Mouse (Mus musculus) liver, embryonic 16.5 days (tissue): ENCODE data around the gene Exosc3. TPM values are rescaled to one million over a fixed set of nuclear protein-coding genes. Genes with fewer than 3 reads are reported as not detected.

Source experiments
- ATAC-seq: fragments of 200-750 bp; cut with Nextera tagmentation; 2 replicates; pipeline ENCODE4 v1.8.0; 2017; ENCODE audit warnings: low read depth, mild to moderate bottlenecking, moderate number of reproducible peaks, moderate library complexity
- H3K27ac ChIP-seq: fragments of 300-500 bp; sonication (generic); 2 replicates; pipeline ENCODE4 v1.5.1; 2014; ENCODE audit warnings: mild to moderate bottlenecking, low read length
- H3K27me3 ChIP-seq: fragments of 300-500 bp; sonication (generic); 2 replicates; pipeline ENCODE4 v1.6.1; 2014; ENCODE audit warnings: low read depth, low read length, mixed read lengths; ENCODE audit not compliant: control insufficient read depth, insufficient read depth
- H3K36me3 ChIP-seq: fragments of 300-500 bp; sonication (generic); 2 replicates; pipeline ENCODE4 v1.6.1; 2014; ENCODE audit warnings: mild to moderate bottlenecking; ENCODE audit not compliant: control insufficient read depth, insufficient read depth
- H3K4me1 ChIP-seq: fragments of 300-500 bp; sonication (generic); 2 replicates; pipeline ENCODE4 v1.6.1; 2014; ENCODE audit warnings: low read depth, low read length, mixed read lengths; ENCODE audit not compliant: control insufficient read depth
- H3K4me2 ChIP-seq: fragments of 300-500 bp; sonication (generic); 2 replicates; pipeline ENCODE4 v1.6.1; 2014; ENCODE audit warnings: low read depth, low read length, mixed read lengths
- H3K4me3 ChIP-seq: fragments of 300-500 bp; sonication (generic); 2 replicates; pipeline ENCODE4 v1.5.1; 2014; ENCODE audit warnings: low read depth, mild to moderate bottlenecking, low read length
- H3K9ac ChIP-seq: fragments of 300-500 bp; sonication (generic); 2 replicates; pipeline ENCODE4 v1.6.1; 2014; ENCODE audit warnings: low read depth, low read length
- H3K9me3 ChIP-seq: fragments of 300-500 bp; sonication (generic); replicated peaks from 2 replicates; pipeline ENCODE4 v1.6.1; 2016; ENCODE audit warnings: low read length; ENCODE audit not compliant: control insufficient read depth
- WGBS: fragments of 180-500 bp; shearing (Covaris S2); extraction: QIAGEN DNeasy Blood & Tissue Kit; methylation state at CpG from one replicate; pipeline ENCODE4 v1.1.7; 2014; ENCODE audit not compliant: insufficient replicate concordance; 5-methylcytosine and 5-hydroxymethylcytosine counted together
- polyA plus RNA-seq: library from polyadenylated mRNA; unstranded; fragments of >200 nt; fragmentation: Nextera tagmentation; extraction: Ambion mirVana; gene quantifications from 2 replicates; pipeline ENCODE4 v1.2.1, GENCODE M21; 2015

Gene Exosc3
- polyA plus RNA-seq, 1 experiment from 2014 or later = 39.7 TPM

- peak; percentile 89 for ATAC-seq
- Histone ChIP-seq H3K4me3 (peak within 1 kb of the TSS; percentile 67), H3K36me3 (no peaks in the 10 kb centered on the region; the same call in 1 of the 2 replicates), H3K4me2 (peak within 1 kb of the TSS; percentile 91), H3K27ac (peak within 1 kb of the TSS; percentile 96), H3K9me3 (no peaks in the 10 kb centered on the region), H3K27me3 (no peaks in the 10 kb centered on the region), H3K4me1 (peaks cover 14% of the 10 kb centered on the region), H3K9ac (peak within 1 kb of the TSS; percentile 75)
- WGBS = 2% methylated on average over 42 of the region's 42 CpGs
These were observed 773 bp downstream of the Exosc3 start, which contains the start of gene Dcaf10 for GRCm38 (mm10) chr4:45341669-45342249. Dcaf10 (plus strand) TSS chr4:45342101.

- H3K27me3 ChIP-seq = no peaks in the 10 kb centered on the region
These were observed 1.3 kb downstream of the Exosc3 start for GRCm38 (mm10) chr4:45341226-45341625.

GRCm38 (mm10) chr4:45332466-45332865 is 10.1 kb downstream of the Exosc3 start:
- ATAC-seq = no peak
- Histone ChIP-seq H3K9ac (no peak overlapping the region), H3K4me1 (no peaks in the 10 kb centered on the region), H3K36me3 (no peaks in the 10 kb centered on the region), H3K9me3 (no peaks in the 10 kb centered on the region), H3K4me2 (no peak overlapping the region), H3K4me3 (no peak overlapping the region), H3K27ac (no peak overlapping the region), H3K27me3 (no peaks in the 10 kb centered on the region; the same call in 1 of the 2 replicates)
- WGBS = 45% methylated on average over 3 of the region's 3 CpGs

More at GRCm38 (mm10) chr4:45341226-45341625, 1.3 kb downstream of the Exosc3 start:
- ATAC-seq = no peak
- Histone ChIP-seq H3K27ac (peak overlapping the region; percentile 96), H3K9me3 (no peaks in the 10 kb centered on the region), H3K4me2 (peak overlapping the region; percentile 91), H3K4me1 (peaks cover 14% of the 10 kb centered on the region), H3K4me3 (peak overlapping the region; percentile 67), H3K36me3 (no peaks in the 10 kb centered on the region; the same call in 1 of the 2 replicates), H3K9ac (peak overlapping the region; percentile 75)
- 62% methylated on average over 9 of the region's 9 CpGs for WGBS

GRCm38 (mm10) chr4:45331139-45331538 is 11.4 kb downstream of the Exosc3 start:
- Histone ChIP-seq H3K36me3 (no peaks in the 10 kb centered on the region), H3K9me3 (no peaks in the 10 kb centered on the region), H3K4me2 (no peak overlapping the region), H3K27ac (no peak overlapping the region), H3K4me3 (no peak overlapping the region), H3K27me3 (no peaks in the 10 kb centered on the region; the same call in 1 of the 2 replicates), H3K4me1 (no peaks in the 10 kb centered on the region), H3K9ac (no peak overlapping the region)
- ATAC-seq = no peak
- 63% methylated on average over 7 of the region's 7 CpGs for WGBS

GRCm38 (mm10) chr4:45320159-45320816 is 22.2 kb downstream of the Exosc3 start:
- ATAC-seq = peak; percentile 82
- under 1% methylated on average over 56 of the region's 56 CpGs for WGBS
- Histone ChIP-seq H3K9ac (peak overlapping the region; percentile 89), H3K36me3 (peaks cover 12% of the 10 kb centered on the region), H3K4me3 (peak overlapping the region; percentile 88), H3K9me3 (no peaks in the 10 kb centered on the region), H3K4me1 (peaks cover 11% of the 10 kb centered on the region; the same call in 1 of the 2 replicates), H3K27me3 (no peaks in the 10 kb centered on the region), H3K4me2 (peak overlapping the region; percentile 79), H3K27ac (peak overlapping the region; percentile 81)

- ATAC-seq = no peak
- Histone ChIP-seq H3K9ac (no peak overlapping the region), H3K4me2 (no peak overlapping the region), H3K27ac (no peak overlapping the region), H3K36me3 (peaks cover 3% of the 10 kb centered on the region; the same call in 1 of the 2 replicates), H3K27me3 (no peaks in the 10 kb centered on the region), H3K9me3 (no peaks in the 10 kb centered on the region), H3K4me1 (no peaks in the 10 kb centered on the region), H3K4me3 (no peak overlapping the region)
- 85% methylated on average over 2 of the region's 2 CpGs for WGBS
These were observed 31.5 kb downstream of the Exosc3 start for GRCm38 (mm10) chr4:45311056-45311455.

- 77% methylated on average over 6 of the region's 6 CpGs for WGBS
- Histone ChIP-seq H3K4me1 (no peaks in the 10 kb centered on the region), H3K27me3 (no peaks in the 10 kb centered on the region), H3K9me3 (no peaks in the 10 kb centered on the region), H3K4me2 (no peak overlapping the region), H3K27ac (no peak overlapping the region), H3K9ac (no peak overlapping the region), H3K36me3 (peaks cover 12% of the 10 kb centered on the region), H3K4me3 (no peak overlapping the region)
- no peak for ATAC-seq
These were observed 33.9 kb downstream of the Exosc3 start for GRCm38 (mm10) chr4:45308606-45309005.

GRCm38 (mm10) chr4:45308046-45308445 is 34.5 kb downstream of the Exosc3 start:
- H3K4me2 ChIP-seq = no peak overlapping the region
- H3K36me3 ChIP-seq = peaks cover 12% of the 10 kb centered on the region
- no peak overlapping the region for H3K27ac ChIP-seq
- H3K9ac ChIP-seq = no peak overlapping the region
- 40% methylated on average over 11 of the region's 11 CpGs for whole genome bisulfite sequencing
- no peaks in the 10 kb centered on the region for H3K27me3 ChIP-seq
- no peaks in the 10 kb centered on the region for H3K4me1 ChIP-seq
- ATAC-seq = no peak
- no peaks in the 10 kb centered on the region for H3K9me3 ChIP-seq
- H3K4me3 ChIP-seq = no peak overlapping the region

GRCm38 (mm10) chr4:45305536-45305935 is 37.0 kb downstream of the Exosc3 start:
- peaks cover 12% of the 10 kb centered on the region for H3K36me3 ChIP-seq
- no peak overlapping the region for H3K9ac ChIP-seq
- H3K27me3 ChIP-seq = no peaks in the 10 kb centered on the region
- no peaks in the 10 kb centered on the region for H3K4me1 ChIP-seq
- no peak overlapping the region for H3K27ac ChIP-seq
- ATAC-seq = no peak
- H3K4me3 ChIP-seq = no peak overlapping the region
- H3K9me3 ChIP-seq = no peaks in the 10 kb centered on the region
- 85% methylated on average over 14 of the region's 14 CpGs for WGBS
- no peak overlapping the region for H3K4me2 ChIP-seq
